Comparison of ENCODE assay signal across 8 mouse cellular contexts in the genomic region with DNA sequence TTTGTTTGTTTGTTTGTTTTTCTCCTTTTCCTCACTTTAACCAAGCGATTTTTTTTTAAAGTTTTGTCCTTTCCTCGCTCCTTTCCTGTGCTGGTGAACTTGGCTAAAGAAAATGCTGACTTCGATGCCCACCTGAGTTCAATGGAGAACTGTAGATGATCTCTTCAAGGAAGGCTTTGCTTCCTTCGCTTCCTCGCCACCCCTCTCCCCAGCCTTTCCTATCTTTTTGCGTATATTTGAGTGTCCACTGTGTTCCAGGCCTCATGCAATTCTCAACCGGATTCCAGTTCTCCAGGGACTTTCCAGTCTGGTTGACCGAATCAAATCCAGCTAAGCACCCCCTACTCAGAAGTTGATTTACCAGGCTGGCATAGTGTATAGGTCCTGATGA. TPM values are rescaled to one million over a fixed set of nuclear protein-coding genes. Genes with fewer than 3 reads are reported as not detected.
A peak's percentile ranks its signal among the peaks of the same experiment; 100 is the strongest.
DNase-seq lines count a peak whose midpoint lies in the region; ATAC-seq and TF ChIP-seq lines count a peak whose summit lies in the region.

No protein-coding gene starts in this region.

- ATAC-seq in limb, embryonic 12.5 days (ENCODE audit: insufficient number of reproducible peaks, insufficient read depth, low FRiP score, low TSS enrichment, low read depth) = no peak
- ATAC-seq in stomach, embryonic 16.5 days (ENCODE audit: insufficient read depth, low FRiP score) = no peak

- WGBS in cerebellum, adult 2 months = 35% methylated on average over 8 of the region's 8 CpGs
- WGBS in thymus, adult 2 months = 76% methylated on average over 8 of the region's 8 CpGs
- WGBS in limb, embryonic 12.5 days = 58% methylated on average over 8 of the region's 8 CpGs
- 62% methylated on average over 8 of the region's 8 CpGs for WGBS in stomach, embryonic 16.5 days

- intact Hi-C loops in left cerebral cortex, postnatal 25 days (cut with DNase I) = loop anchor here (2.0 kb wide), 1 partner anchor 284 kb away; a partner anchor contains a TSS

- no peak for TF ChIP-seq POLR2A in cerebellum, adult 2 months (IDR thresholded peaks at IDR 0.05; ENCODE audit: borderline replicate concordance, insufficient read depth, low read length)
- no peak for TF ChIP-seq POLR2A in thymus, adult 2 months (IDR thresholded peaks at IDR 0.05; ENCODE audit: control insufficient read depth, extremely low read depth, insufficient read depth, low read length, poor library complexity)

- no peak for TF ChIP-seq CTCF in cerebellum, adult 2 months (IDR thresholded peaks at IDR 0.05; ENCODE audit: borderline replicate concordance, insufficient read depth, low read depth, low read length)
- no peak for TF ChIP-seq CTCF in thymus, adult 2 months (IDR thresholded peaks at IDR 0.05; ENCODE audit: borderline replicate concordance, control insufficient read depth, extremely low read depth, insufficient read depth, low read length, poor library complexity)

- H3K9me3 ChIP-seq in limb, embryonic 12.5 days = no peaks in the 10 kb centered on the region
- H3K9me3 ChIP-seq in stomach, embryonic 16.5 days (replicated peaks; ENCODE audit: control insufficient read depth, low read length) = no peaks in the 10 kb centered on the region

- no peak overlapping the region for H3K27ac ChIP-seq in cerebellum, adult 2 months (ENCODE audit: insufficient read depth, low read length)
- no peak overlapping the region for H3K27ac ChIP-seq in thymus, adult 2 months (ENCODE audit: control insufficient read depth, insufficient read depth, low read length)
- no peak overlapping the region for H3K27ac ChIP-seq in limb, embryonic 12.5 days
- no peak overlapping the region for H3K27ac ChIP-seq in stomach, embryonic 16.5 days (ENCODE audit: low read length)

- H3K9ac ChIP-seq in limb, embryonic 12.5 days (replicated peaks) = no peak overlapping the region
- H3K9ac ChIP-seq in stomach, embryonic 16.5 days (ENCODE audit: low read length) = no peak overlapping the region

- H3K27me3 ChIP-seq in cerebellum, adult 2 months (ENCODE audit: control insufficient read depth, insufficient read depth, low read length) = no peaks in the 10 kb centered on the region
- no peaks in the 10 kb centered on the region for H3K27me3 ChIP-seq in thymus, adult 2 months (ENCODE audit: control insufficient read depth, insufficient read depth, low read length)
- no peaks in the 10 kb centered on the region; the same call in 1 of the 2 replicates for H3K27me3 ChIP-seq in limb, embryonic 12.5 days
- no peaks in the 10 kb centered on the region for H3K27me3 ChIP-seq in stomach, embryonic 16.5 days (ENCODE audit: control insufficient read depth, insufficient read depth, low read length)

- H3K4me1 ChIP-seq in cerebellum, adult 2 months (ENCODE audit: control insufficient read depth, insufficient read depth, low read length) = no peaks in the 10 kb centered on the region
- H3K4me1 ChIP-seq in thymus, adult 2 months (replicated peaks; ENCODE audit: control insufficient read depth, insufficient read depth, low read length) = peaks cover 3% of the 10 kb centered on the region
- peaks cover 14% of the 10 kb centered on the region for H3K4me1 ChIP-seq in limb, embryonic 12.5 days (replicated peaks)
- H3K4me1 ChIP-seq in stomach, embryonic 16.5 days (ENCODE audit: control insufficient read depth, insufficient read depth, low read length) = peaks cover 5% of the 10 kb centered on the region

- peak overlapping the region; percentile 40 for H3K4me2 ChIP-seq in limb, embryonic 12.5 days
- H3K4me2 ChIP-seq in stomach, embryonic 16.5 days (ENCODE audit: low read depth, low read length) = peak overlapping the region; percentile 47

- H3K4me3 ChIP-seq in cerebellum, adult 2 months (replicated peaks; ENCODE audit: insufficient read depth, low read depth, low read length) = peak overlapping the region; percentile 53
- H3K4me3 ChIP-seq in thymus, adult 2 months (ENCODE audit: control insufficient read depth, insufficient read depth, low read length) = no peak overlapping the region
- H3K4me3 ChIP-seq in limb, embryonic 12.5 days (replicated peaks) = peak overlapping the region; percentile 66
- H3K4me3 ChIP-seq in stomach, embryonic 16.5 days (replicated peaks; ENCODE audit: low read length) = peak overlapping the region; percentile 93

- peak; percentile 20 to 29 for DNase-seq in cerebellum, adult 2 months
- DNase-seq in cerebellum, adult 9-11 months = no peak
- DNase-seq in thymus, postnatal 14 days = peak; percentile 11
- DNase-seq in thymus, adult 2 months = no peak
- DNase-seq in left cerebral cortex, postnatal 25 days (ENCODE audit: low spot score in 2 of 2) = no peak
- no peak for DNase-seq in embryo, embryonic 11 days

- H3K36me3 ChIP-seq in thymus, adult 2 months (ENCODE audit: control insufficient read depth, insufficient read depth, low read length) = no peaks in the 10 kb centered on the region
- H3K36me3 ChIP-seq in limb, embryonic 12.5 days = peaks cover 6% of the 10 kb centered on the region; the same call in 1 of the 2 replicates
- no peaks in the 10 kb centered on the region for H3K36me3 ChIP-seq in stomach, embryonic 16.5 days (ENCODE audit: control insufficient read depth, insufficient read depth, low read length)

RNA-seq across cellular contexts. Expression of a gene that starts 0.3 kb away (rescaled TPM):
- polyA plus RNA-seq in cerebellum, adult 2 months (2012; rRNA removed) = 25.4 and 26.1 TPM in 2 replicates
- 6.3 and 8.8 TPM in 2 replicates for polyA plus RNA-seq in thymus, adult 2 months (2012; rRNA removed)
- polyA plus RNA-seq in limb, embryonic 12.5 days (2016; fragmentation: Nextera tagmentation; extraction: Ambion mirVana) = 70.4 and 72.5 TPM in 2 replicates
- 38.6 and 47.3 TPM in 2 replicates for polyA plus RNA-seq in stomach, embryonic 16.5 days (2015; fragmentation: Nextera tagmentation; extraction: Ambion mirVana)
- total RNA-seq in left cerebral cortex, postnatal 25 days (2021) = 10 to 100 TPM; 29.5 to 29.6 TPM

Comparison
In these comparisons a context has a peak if more than half of its experiments do, and no peak if none do; other contexts are left out.
1. DNase-seq: peak in cerebellum, adult 2 months (2 of 2) and thymus, postnatal 14 days (single experiment); none in cerebellum, adult 9-11 months (single experiment), thymus, adult 2 months (single experiment), left cerebral cortex, postnatal 25 days (0 of 2) and embryo, embryonic 11 days (single experiment).